ENCODE assay signal across 15 mouse cellular contexts in genomic region chr17:87514366-87515126, GRCm38 (mm10).
A peak's percentile ranks its signal among the peaks of the same experiment; 100 is the strongest.
DNase-seq lines count a peak whose midpoint lies in the region; ATAC-seq and TF ChIP-seq lines count a peak whose summit lies in the region.
"Had no signal": no experiment of that assay in that cellular context is flagged by ENCODE, and none has a peak within 500 bp of the region (broad histone marks: within the 10 kb centered on the region; RNA-seq: fewer than 3 reads in every experiment).

No protein-coding gene starts in this region.

- H3K4me3 ChIP-seq in heart, embryonic 16.5 days (ENCODE audit: low read length): no peak overlapping the region
- no peak overlapping the region for H3K4me3 ChIP-seq in embryonic facial prominence, embryonic 11.5 days (ENCODE audit: low read depth, low read length)
- H3K4me3 ChIP-seq in liver, embryonic 14.5 days (ENCODE audit: insufficient read depth in 1 of 2, low read depth in 2 of 2, low read length in 2 of 2): no peak overlapping the region
- H3K4me3 ChIP-seq: heart, embryonic 15.5 days; lung, embryonic 15.5 days; midbrain, embryonic 12.5 days had no signal

- no peak for TF ChIP-seq EP300 in liver, embryonic 14.5 days (IDR thresholded peaks at IDR 0.05; ENCODE audit: low read depth)

- H3K27ac ChIP-seq in heart, embryonic 16.5 days (ENCODE audit: low read length): peak overlapping the region; percentile 21; the same call in 1 of the 2 replicates
- H3K27ac ChIP-seq in embryonic facial prominence, embryonic 11.5 days (replicated peaks; ENCODE audit: low read depth, low read length): no peak overlapping the region
- H3K27ac ChIP-seq in liver, embryonic 14.5 days: no peak overlapping the region
- H3K27ac ChIP-seq: heart, embryonic 15.5 days; hindbrain, embryonic 14.5 days; lung, embryonic 15.5 days; midbrain, embryonic 12.5 days had no signal

- peaks cover 11% of the 10 kb centered on the region for H3K4me1 ChIP-seq in heart, embryonic 16.5 days (ENCODE audit: control insufficient read depth, insufficient read depth, low read length)
- H3K4me1 ChIP-seq in embryonic facial prominence, embryonic 11.5 days (ENCODE audit: control insufficient read depth, insufficient read depth, low read length): peaks cover 2% of the 10 kb centered on the region; the same call in 1 of the 2 replicates
- peaks cover 12 to 25% of the 10 kb centered on the region in 2 experiments for H3K4me1 ChIP-seq in liver, embryonic 14.5 days (replicated peaks; ENCODE audit: control insufficient read depth in 2 of 2, insufficient read depth in 2 of 2, low read length in 1 of 2)

- H3K9me3 ChIP-seq in heart, embryonic 16.5 days (replicated peaks; ENCODE audit: control insufficient read depth, low read length): no peaks in the 10 kb centered on the region
- H3K9me3 ChIP-seq in embryonic facial prominence, embryonic 11.5 days (replicated peaks; ENCODE audit: control insufficient read depth, low read length): no peaks in the 10 kb centered on the region
- no peaks in the 10 kb centered on the region for H3K9me3 ChIP-seq in liver, embryonic 14.5 days (ENCODE audit: control insufficient read depth, low read length)
- H3K9me3 ChIP-seq: heart, embryonic 15.5 days; lung, embryonic 15.5 days; midbrain, embryonic 12.5 days had no signal

- ATAC-seq in heart, embryonic 16.5 days (replicated peaks; ENCODE audit: extremely low read depth, insufficient read depth, low FRiP score): no peak
- no peak for ATAC-seq in embryonic facial prominence, embryonic 11.5 days (replicated peaks; ENCODE audit: insufficient number of reproducible peaks, low FRiP score, low TSS enrichment, low read depth)
- no peak for ATAC-seq in liver, embryonic 14.5 days (ENCODE audit: insufficient read depth)
- ATAC-seq: forebrain, postnatal 0 days had no signal

- H3K9ac ChIP-seq in heart, embryonic 16.5 days (ENCODE audit: low read length): no peak overlapping the region
- no peak overlapping the region for H3K9ac ChIP-seq in embryonic facial prominence, embryonic 11.5 days (replicated peaks; ENCODE audit: low read length)
- no peak overlapping the region for H3K9ac ChIP-seq in liver, embryonic 14.5 days (replicated peaks)
- H3K9ac ChIP-seq: forebrain, postnatal 0 days; heart, embryonic 15.5 days; hindbrain, embryonic 14.5 days; lung, embryonic 15.5 days; midbrain, embryonic 12.5 days had no signal

- 64% methylated on average over 6 of the region's 6 CpGs for WGBS in heart, embryonic 16.5 days
- WGBS in embryonic facial prominence, embryonic 11.5 days: 45% methylated on average over 6 of the region's 6 CpGs
- WGBS in liver, embryonic 14.5 days (ENCODE audit: insufficient replicate concordance): 55% methylated on average over 6 of the region's 6 CpGs

- no peak for DNase-seq in heart, adult 18-20 months
- DNase-seq in embryonic facial prominence, embryonic 11.5 days (ENCODE audit: low spot score): peak; percentile 21
- DNase-seq in liver, embryonic 14.5 days (ENCODE audit: low read depth in 3 of 3, low spot score in 3 of 3): no peak
- DNase-seq in splenic B cell, adult 2 months (ENCODE audit: low read depth, low spot score): peak; percentile 23
- DNase-seq in retina, postnatal 1 day: no peak
- DNase-seq in adrenal gland, postnatal 14 days: no peak
- DNase-seq: cerebellum, postnatal 36 days; forebrain, postnatal 0 days; kidney, adult 9 months; right cerebral cortex, postnatal 4 days had no signal

- no peak overlapping the region for H3K4me2 ChIP-seq in heart, embryonic 16.5 days (ENCODE audit: low read depth, low read length)
- H3K4me2 ChIP-seq in embryonic facial prominence, embryonic 11.5 days (ENCODE audit: low read depth, low read length): no peak overlapping the region
- peak overlapping the region; percentile 36 for H3K4me2 ChIP-seq in liver, embryonic 14.5 days (ENCODE audit: low read depth)
- H3K4me2 ChIP-seq: hindbrain, embryonic 14.5 days; midbrain, embryonic 12.5 days had no signal

- H3K36me3 ChIP-seq in heart, embryonic 16.5 days (ENCODE audit: control insufficient read depth, insufficient read depth): no peaks in the 10 kb centered on the region
- H3K36me3 ChIP-seq in embryonic facial prominence, embryonic 11.5 days (replicated peaks; ENCODE audit: control insufficient read depth, insufficient read depth, low read depth, low read length): no peaks in the 10 kb centered on the region
- H3K36me3 ChIP-seq in liver, embryonic 14.5 days (replicated peaks; ENCODE audit: control insufficient read depth, insufficient read depth, low read depth): no peaks in the 10 kb centered on the region
- H3K36me3 ChIP-seq in splenic B cell, adult 2 months (ENCODE audit: control insufficient read depth, insufficient read depth, low read length, poor library complexity, severe bottlenecking): no peaks in the 10 kb centered on the region
- H3K36me3 ChIP-seq: heart, embryonic 15.5 days; lung, embryonic 15.5 days; midbrain, embryonic 12.5 days had no signal

- no peaks in the 10 kb centered on the region for H3K27me3 ChIP-seq in heart, embryonic 16.5 days (ENCODE audit: control insufficient read depth, insufficient read depth, low read length)
- 0 out of 2 replicates have a peak, but pooled peaks cover 2% of the 10 kb centered on the region for H3K27me3 ChIP-seq in embryonic facial prominence, embryonic 11.5 days (ENCODE audit: control insufficient read depth, insufficient read depth, low read length)
- no peaks in the 10 kb centered on the region for H3K27me3 ChIP-seq in liver, embryonic 14.5 days (ENCODE audit: control insufficient read depth, insufficient read depth, low read length)
- H3K27me3 ChIP-seq in splenic B cell, adult 2 months (ENCODE audit: control insufficient read depth, insufficient read depth, low read length, poor library complexity, severe bottlenecking): no peaks in the 10 kb centered on the region
- H3K27me3 ChIP-seq: heart, embryonic 15.5 days; lung, embryonic 15.5 days had no signal

- no peak for TF ChIP-seq CTCF in liver, embryonic 14.5 days (IDR thresholded peaks at IDR 0.05; ENCODE audit: low read depth)

Comparison
In these comparisons a context has a peak if more than half of its experiments do, and no peak if none do; other contexts are left out.
1. DNase-seq: peak in embryonic facial prominence, embryonic 11.5 days (single experiment) and splenic B cell, adult 2 months (single experiment); none in heart, adult 18-20 months (0 of 2), liver, embryonic 14.5 days (0 of 3), retina, postnatal 1 day (single experiment) and adrenal gland, postnatal 14 days (single experiment).